Mouse (Mus musculus): ENCODE results near the gene Smap1. TPM values are rescaled to one million over a fixed set of nuclear protein-coding genes. Genes with fewer than 3 reads are reported as not detected.
"Not testable (repeated sequence)": the region's sequence is repeated elsewhere in the genome, so short reads cannot be mapped to it uniquely, and the experiment has no call there.

Smap1 gene
- 46.7 and 48.4 TPM in 2 replicates for polyA plus RNA-seq (2014; fragmentation: Nextera tagmentation; extraction: Ambion mirVana)

- H3K27me3 ChIP-seq (replicated peaks; ENCODE audit: control insufficient read depth, insufficient read depth, low read length): no peaks in the 10 kb centered on the region
- peak; percentile 70 for DNase-seq (ENCODE audit: low spot score)
- ATAC-seq (replicated peaks; ENCODE audit: low FRiP score): peak; percentile 88
- peak within 1 kb of the TSS; percentile 95 for H3K9ac ChIP-seq (ENCODE audit: low read depth, low read length)
- H3K4me1 ChIP-seq (replicated peaks; ENCODE audit: control insufficient read depth, insufficient read depth, low read length): peaks cover 20% of the 10 kb centered on the region
- WGBS: under 1% methylated on average over 83 of the region's 113 CpGs
- H3K27ac ChIP-seq (ENCODE audit: low read depth, low read length): peak within 1 kb of the TSS; percentile 97
- peak within 1 kb of the TSS; percentile 82 for H3K4me2 ChIP-seq
- no peaks in the 10 kb centered on the region for H3K36me3 ChIP-seq (ENCODE audit: control insufficient read depth, insufficient read depth, low read length)
- no peaks in the 10 kb centered on the region for H3K9me3 ChIP-seq (ENCODE audit: control insufficient read depth, low read length)
- peak within 1 kb of the TSS; percentile 93 for H3K4me3 ChIP-seq (ENCODE audit: low read depth, low read length)
These were observed at the start of gene Smap1 for GRCm38 (mm10) chr1:23921711-23922529. Gene Smap1 (minus strand): TSS chr1:23922317.

GRCm38 (mm10) chr1:23971159-23971558 lies 49.0 kb upstream of the Smap1 start:
- H3K27me3 ChIP-seq (replicated peaks; ENCODE audit: control insufficient read depth, insufficient read depth, low read length); ATAC-seq (replicated peaks; ENCODE audit: low FRiP score); H3K36me3 ChIP-seq (ENCODE audit: control insufficient read depth, insufficient read depth, low read length); H3K9ac ChIP-seq (ENCODE audit: low read depth, low read length); H3K4me2 ChIP-seq; H3K4me3 ChIP-seq (ENCODE audit: low read depth, low read length); H3K27ac ChIP-seq (ENCODE audit: low read depth, low read length); DNase-seq (ENCODE audit: low spot score); H3K4me1 ChIP-seq (replicated peaks; ENCODE audit: control insufficient read depth, insufficient read depth, low read length); H3K9me3 ChIP-seq (ENCODE audit: control insufficient read depth, low read length): not testable (repeated sequence)
- WGBS: 77% methylated on average over 4 of the region's 4 CpGs

- Histone ChIP-seq H3K27me3 (replicated peaks; ENCODE audit: control insufficient read depth, insufficient read depth, low read length) (no peaks in the 10 kb centered on the region), H3K9me3 (ENCODE audit: control insufficient read depth, low read length) (no peaks in the 10 kb centered on the region), H3K4me1 (replicated peaks; ENCODE audit: control insufficient read depth, insufficient read depth, low read length) (no peaks in the 10 kb centered on the region), H3K4me3 (ENCODE audit: low read depth, low read length) (no peak overlapping the region), H3K27ac (ENCODE audit: low read depth, low read length) (no peak overlapping the region), H3K36me3 (ENCODE audit: control insufficient read depth, insufficient read depth, low read length) (no peaks in the 10 kb centered on the region), H3K4me2 (no peak overlapping the region), H3K9ac (ENCODE audit: low read depth, low read length) (no peak overlapping the region)
- ATAC-seq (replicated peaks; ENCODE audit: low FRiP score): no peak
- 80% methylated on average over 9 of the region's 9 CpGs for WGBS
- no peak for DNase-seq (ENCODE audit: low spot score)
These were observed 46.1 kb upstream of the Smap1 start for GRCm38 (mm10) chr1:23968027-23968725.

- H3K36me3 ChIP-seq (ENCODE audit: control insufficient read depth, insufficient read depth, low read length): no peaks in the 10 kb centered on the region
These were observed 44.1 kb upstream of the Smap1 start for GRCm38 (mm10) chr1:23966226-23966625.

GRCm38 (mm10) chr1:23959415-23959732 lies 37.3 kb upstream of the Smap1 start:
- H3K36me3 ChIP-seq (ENCODE audit: control insufficient read depth, insufficient read depth, low read length): no peaks in the 10 kb centered on the region
- H3K9me3 ChIP-seq (ENCODE audit: control insufficient read depth, low read length): no peaks in the 10 kb centered on the region
- H3K4me3 ChIP-seq (ENCODE audit: low read depth, low read length): peak overlapping the region; percentile 24; the same call in 1 of the 2 replicates
- no peak overlapping the region for H3K27ac ChIP-seq (ENCODE audit: low read depth, low read length)
- 21% methylated on average over 6 of the region's 6 CpGs for WGBS
- no peak; the same call in 1 of the 2 replicates for ATAC-seq (replicated peaks; ENCODE audit: low FRiP score)
- peak overlapping the region; percentile 53 for H3K4me2 ChIP-seq
- no peak for DNase-seq (ENCODE audit: low spot score)
- H3K4me1 ChIP-seq (replicated peaks; ENCODE audit: control insufficient read depth, insufficient read depth, low read length): no peaks in the 10 kb centered on the region
- H3K9ac ChIP-seq (ENCODE audit: low read depth, low read length): no peak overlapping the region
- no peaks in the 10 kb centered on the region for H3K27me3 ChIP-seq (replicated peaks; ENCODE audit: control insufficient read depth, insufficient read depth, low read length)

More at GRCm38 (mm10) chr1:23966226-23966625, 44.1 kb upstream of the Smap1 start:
- 50% methylated on average over 1 of the region's 1 CpGs for WGBS
- Histone ChIP-seq H3K27ac (ENCODE audit: low read depth, low read length) (no peak overlapping the region), H3K4me1 (replicated peaks; ENCODE audit: control insufficient read depth, insufficient read depth, low read length) (no peaks in the 10 kb centered on the region), H3K4me3 (ENCODE audit: low read depth, low read length) (no peak overlapping the region), H3K9me3 (ENCODE audit: control insufficient read depth, low read length) (no peaks in the 10 kb centered on the region), H3K27me3 (replicated peaks; ENCODE audit: control insufficient read depth, insufficient read depth, low read length) (no peaks in the 10 kb centered on the region), H3K9ac (ENCODE audit: low read depth, low read length) (no peak overlapping the region), H3K4me2 (no peak overlapping the region)
- DNase-seq (ENCODE audit: low spot score) (no peak), ATAC-seq (replicated peaks; ENCODE audit: low FRiP score) (peak; percentile 36; the same call in 1 of the 2 replicates)

- Histone ChIP-seq H3K9me3 (ENCODE audit: control insufficient read depth, low read length) (no peaks in the 10 kb centered on the region), H3K9ac (ENCODE audit: low read depth, low read length) (no peak overlapping the region), H3K36me3 (ENCODE audit: control insufficient read depth, insufficient read depth, low read length) (no peaks in the 10 kb centered on the region), H3K4me1 (replicated peaks; ENCODE audit: control insufficient read depth, insufficient read depth, low read length) (no peaks in the 10 kb centered on the region), H3K27me3 (replicated peaks; ENCODE audit: control insufficient read depth, insufficient read depth, low read length) (no peaks in the 10 kb centered on the region), H3K4me2 (peak overlapping the region; percentile 53), H3K27ac (ENCODE audit: low read depth, low read length) (no peak overlapping the region), H3K4me3 (ENCODE audit: low read depth, low read length) (peak overlapping the region; percentile 24; the same call in 1 of the 2 replicates)
- ATAC-seq (replicated peaks; ENCODE audit: low FRiP score) (0 out of 2 replicates have a peak, but pooled peaks have one; percentile 43), DNase-seq (ENCODE audit: low spot score) (peak; percentile 38)
- 13% methylated on average over 13 of the region's 13 CpGs for WGBS
These were observed 36.7 kb upstream of the Smap1 start for GRCm38 (mm10) chr1:23958668-23959414.

- no peak overlapping the region for H3K4me3 ChIP-seq (ENCODE audit: low read depth, low read length)
- no peaks in the 10 kb centered on the region for H3K9me3 ChIP-seq (ENCODE audit: control insufficient read depth, low read length)
- no peaks in the 10 kb centered on the region for H3K27me3 ChIP-seq (replicated peaks; ENCODE audit: control insufficient read depth, insufficient read depth, low read length)
- H3K4me1 ChIP-seq (replicated peaks; ENCODE audit: control insufficient read depth, insufficient read depth, low read length): no peaks in the 10 kb centered on the region
- no peak overlapping the region for H3K9ac ChIP-seq (ENCODE audit: low read depth, low read length)
- no peak overlapping the region for H3K4me2 ChIP-seq
- H3K36me3 ChIP-seq (ENCODE audit: control insufficient read depth, insufficient read depth, low read length): no peaks in the 10 kb centered on the region
- no peak for DNase-seq (ENCODE audit: low spot score)
- 86% methylated on average over 6 of the region's 6 CpGs for WGBS
- H3K27ac ChIP-seq (ENCODE audit: low read depth, low read length): no peak overlapping the region
- ATAC-seq (replicated peaks; ENCODE audit: low FRiP score): no peak
These were observed 36.0 kb upstream of the Smap1 start for GRCm38 (mm10) chr1:23958101-23958500.

GRCm38 (mm10) chr1:23955539-23955938 lies 33.4 kb upstream of the Smap1 start:
- no peak overlapping the region for H3K27ac ChIP-seq (ENCODE audit: low read depth, low read length)
- H3K4me2 ChIP-seq: no peak overlapping the region
- H3K36me3 ChIP-seq (ENCODE audit: control insufficient read depth, insufficient read depth, low read length): no peaks in the 10 kb centered on the region
- no peak overlapping the region for H3K9ac ChIP-seq (ENCODE audit: low read depth, low read length)
- H3K27me3 ChIP-seq (replicated peaks; ENCODE audit: control insufficient read depth, insufficient read depth, low read length): no peaks in the 10 kb centered on the region
- 83% methylated on average over 4 of the region's 4 CpGs for WGBS
- H3K4me1 ChIP-seq (replicated peaks; ENCODE audit: control insufficient read depth, insufficient read depth, low read length): no peaks in the 10 kb centered on the region
- DNase-seq (ENCODE audit: low spot score): no peak
- no peak for ATAC-seq (replicated peaks; ENCODE audit: low FRiP score)
- H3K9me3 ChIP-seq (ENCODE audit: control insufficient read depth, low read length): no peaks in the 10 kb centered on the region
- no peak overlapping the region for H3K4me3 ChIP-seq (ENCODE audit: low read depth, low read length)
